Mouse (Mus musculus) lung, postnatal 0 days (tissue): ENCODE data around the gene Grm2. TPM values are rescaled to one million over a fixed set of nuclear protein-coding genes. Genes with fewer than 3 reads are reported as not detected.
A peak's percentile ranks its signal among the peaks of the same experiment; 100 is the strongest.

ENCODE experiments used
- ATAC-seq: fragments of 200-750 bp; cut with Nextera tagmentation; 2 replicates; pipeline ENCODE4 v1.8.0; 2017; ENCODE audit warnings: moderate library complexity
- DNase-seq: peaks from one replicate; pipeline ENCODE4 v3.0.0-alpha.2; 2016; ENCODE audit warnings: low spot score
- H3K27ac ChIP-seq: fragments of 300-500 bp; sonication (generic); 2 replicates; pipeline ENCODE4 v1.5.1; 2014; ENCODE audit warnings: antibody characterized with exemption, mild to moderate bottlenecking, low read length, mixed read lengths
- H3K27me3 ChIP-seq: fragments of 300-500 bp; sonication (generic); replicated peaks from 2 replicates; pipeline ENCODE4 v1.6.1; 2014; ENCODE audit warnings: low read length, mixed read lengths; ENCODE audit not compliant: insufficient read depth
- H3K36me3 ChIP-seq: fragments of 300-500 bp; sonication (generic); 2 replicates; pipeline ENCODE4 v1.6.1; 2014; ENCODE audit warnings: low read length, mixed read lengths; ENCODE audit not compliant: insufficient read depth
- H3K4me1 ChIP-seq: fragments of 300-500 bp; sonication (generic); 2 replicates; pipeline ENCODE4 v1.6.1; 2014; ENCODE audit warnings: antibody characterized with exemption, low read depth, low read length, mixed read lengths; ENCODE audit not compliant: insufficient read depth
- H3K4me2 ChIP-seq: fragments of 300-500 bp; sonication (generic); replicated peaks from 2 replicates; pipeline ENCODE4 v1.6.1; 2014; ENCODE audit warnings: low read depth, mild to moderate bottlenecking, low read length, moderate library complexity, mixed read lengths
- H3K4me3 ChIP-seq: fragments of 300-500 bp; sonication (generic); 2 replicates; pipeline ENCODE4 v1.5.1; 2014; ENCODE audit warnings: low read depth, low read length
- H3K9ac ChIP-seq: fragments of 300-500 bp; sonication (generic); replicated peaks from 2 replicates; pipeline ENCODE4 v1.6.1; 2014; ENCODE audit warnings: low read depth, mild to moderate bottlenecking
- H3K9me3 ChIP-seq: fragments of 300-500 bp; sonication (generic); 2 replicates; pipeline ENCODE4 v1.6.1; 2016; ENCODE audit warnings: low read length, mixed read lengths
- CTCF ChIP-seq: IDR thresholded peaks from 2 replicates; pipeline ENCODE4 v1.5.1; 2016; ENCODE audit warnings: antibody characterized with exemption, mild to moderate bottlenecking
- EP300 ChIP-seq: IDR thresholded peaks from 2 replicates; pipeline ENCODE4 v1.6.1; 2016; ENCODE audit warnings: antibody characterized with exemption, mild to moderate bottlenecking, control low read depth
- WGBS: fragments of 180-500 bp; shearing (Covaris S2); extraction: QIAGEN DNeasy Blood & Tissue Kit; methylation state at CpG from one replicate; pipeline ENCODE4 v1.1.7; 2014; 5-methylcytosine and 5-hydroxymethylcytosine counted together
- polyA plus RNA-seq: library from polyadenylated mRNA; unstranded; fragments of >200 nt; fragmentation: Nextera tagmentation; extraction: Ambion mirVana; gene quantifications from 2 replicates; pipeline ENCODE4 v1.2.1, GENCODE M21; 2015

Grm2 gene
- polyA plus RNA-seq = not detected in 2 replicates

DNA sequence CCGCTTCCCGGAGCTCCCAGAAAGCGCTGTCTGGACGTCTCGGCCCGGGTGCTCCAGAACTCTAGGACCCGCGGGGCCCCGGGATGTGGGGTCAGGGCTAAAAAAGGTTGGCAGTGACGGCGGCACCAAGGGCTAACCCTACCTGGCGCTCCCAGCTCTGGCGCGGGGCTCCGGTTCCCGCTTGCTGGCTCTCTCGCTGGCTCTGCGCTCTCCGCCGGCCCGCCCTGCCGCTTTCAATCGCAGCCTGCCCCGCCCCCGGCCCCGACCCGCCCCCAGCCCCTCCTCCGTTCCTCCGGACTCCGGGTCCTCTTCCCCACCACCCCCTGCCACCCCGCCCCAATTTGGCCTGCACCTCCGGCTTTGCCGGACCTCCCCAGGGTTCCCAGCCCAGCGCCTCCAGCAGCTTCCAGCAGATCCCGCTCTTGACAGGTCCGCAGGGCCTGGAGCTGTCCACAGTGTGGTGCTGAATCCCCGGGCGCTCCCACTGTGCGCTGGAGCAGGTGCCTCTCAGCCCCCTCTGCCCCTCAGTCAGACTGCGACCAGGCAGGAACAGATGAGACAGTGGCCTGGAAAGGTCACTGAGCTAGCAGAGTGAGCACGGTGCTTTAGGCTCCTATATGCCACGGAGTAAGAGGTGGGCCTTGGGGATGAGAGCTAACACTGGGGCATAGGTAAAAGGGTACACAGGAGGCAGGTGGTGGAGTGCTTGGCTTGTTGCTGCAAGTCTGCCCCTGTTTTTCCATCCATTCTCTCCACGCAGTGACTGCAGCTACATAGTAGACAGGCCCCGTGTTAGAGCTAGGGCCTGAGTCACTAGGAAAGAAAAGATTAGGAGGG lies at the start of gene Grm2:
TSS of gene Grm2 (minus strand) at position 199 of the 837 bp plus-strand sequence.
- no peaks in the 10 kb centered on the region for H3K9me3 ChIP-seq
- DNase-seq = peak; percentile 77
- TF ChIP-seq CTCF = no peak
- TF ChIP-seq EP300 = no peak

GRCm38 (mm10) chr9:106692973-106693481 lies 37.1 kb upstream of the Grm2 start:
- H3K27ac ChIP-seq = no peak overlapping the region
- H3K4me2 ChIP-seq = no peak overlapping the region
- H3K9ac ChIP-seq = no peak overlapping the region
- DNase-seq (no peak), ATAC-seq (no peak)
- TF ChIP-seq CTCF (no peak), EP300 (no peak)
- WGBS = 93% methylated on average over 11 of the region's 11 CpGs
- peaks cover 12% of the 10 kb centered on the region for H3K36me3 ChIP-seq
- no peak overlapping the region for H3K4me3 ChIP-seq
- no peaks in the 10 kb centered on the region for H3K4me1 ChIP-seq
- no peaks in the 10 kb centered on the region for H3K27me3 ChIP-seq
- H3K9me3 ChIP-seq = no peaks in the 10 kb centered on the region

More for the DNA sequence above, at the start of gene Grm2:
- peak; percentile 77 for ATAC-seq
- Histone ChIP-seq H3K27me3 (peaks cover 9% of the 10 kb centered on the region), H3K4me1 (0 out of 2 replicates have a peak, but pooled peaks cover 5% of the 10 kb centered on the region), H3K4me3 (no peak within 1 kb of the TSS; the same call in 1 of the 2 replicates), H3K4me2 (peak within 1 kb of the TSS; percentile 41), H3K27ac (no peak within 1 kb of the TSS), H3K9ac (no peak within 1 kb of the TSS), H3K36me3 (peaks cover 8% of the 10 kb centered on the region)
- 2% methylated on average over 32 of the region's 44 CpGs for WGBS

DNA sequence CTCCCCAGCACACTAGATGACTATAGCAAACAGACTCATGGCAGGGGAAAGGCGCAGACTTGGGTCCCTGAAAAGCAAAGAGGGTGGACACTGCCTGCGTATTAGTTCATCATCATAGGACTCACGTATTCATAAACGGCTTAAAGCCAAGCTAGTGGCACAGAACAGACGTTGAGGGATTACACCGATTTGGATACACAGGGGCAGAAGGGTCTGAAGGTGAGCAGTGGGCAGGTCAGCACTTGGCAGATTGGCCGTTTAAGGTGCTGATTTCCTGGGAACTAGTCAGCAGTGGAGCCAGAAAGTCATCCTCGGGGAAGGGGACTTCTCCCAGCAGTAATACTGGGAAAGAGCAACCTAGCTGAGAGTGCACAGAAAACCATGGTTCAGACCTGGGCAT lies 33.0 kb upstream of the Grm2 start:
- Histone ChIP-seq H3K36me3 (peaks cover 9% of the 10 kb centered on the region), H3K9ac (no peak overlapping the region), H3K4me2 (no peak overlapping the region), H3K9me3 (no peaks in the 10 kb centered on the region), H3K4me3 (no peak overlapping the region), H3K27ac (no peak overlapping the region), H3K4me1 (peaks cover 7% of the 10 kb centered on the region; the same call in 1 of the 2 replicates), H3K27me3 (no peaks in the 10 kb centered on the region)
- 76% methylated on average over 8 of the region's 8 CpGs for WGBS
- TF ChIP-seq EP300 (no peak), CTCF (no peak)
- DNase-seq (no peak), ATAC-seq (no peak)

- Histone ChIP-seq H3K9ac (no peak overlapping the region), H3K4me3 (no peak overlapping the region), H3K9me3 (no peaks in the 10 kb centered on the region), H3K4me1 (peaks cover 7% of the 10 kb centered on the region; the same call in 1 of the 2 replicates), H3K36me3 (no peaks in the 10 kb centered on the region), H3K27ac (no peak overlapping the region), H3K4me2 (peak overlapping the region; percentile 34), H3K27me3 (no peaks in the 10 kb centered on the region)
- TF ChIP-seq CTCF = peak; percentile 89
- TF ChIP-seq EP300 = no peak
- DNase-seq (peak; percentile 85), ATAC-seq (peak; percentile 38)
- WGBS = 18% methylated on average over 8 of the region's 8 CpGs
Observed at GRCm38 (mm10) chr9:106686983-106687650, 31.2 kb upstream of the Grm2 start.

- peak within 1 kb of the TSS; percentile 96 for H3K4me2 ChIP-seq
- WGBS = under 1% methylated on average over 46 of the region's 86 CpGs
- peaks cover 7% of the 10 kb centered on the region; the same call in 1 of the 2 replicates for H3K4me1 ChIP-seq
- no peaks in the 10 kb centered on the region for H3K27me3 ChIP-seq
- peak; percentile 90 for DNase-seq
- ATAC-seq = peak; percentile 92
- peak within 1 kb of the TSS; percentile 62 for H3K4me3 ChIP-seq
- H3K27ac ChIP-seq = peak within 1 kb of the TSS; percentile 83
- H3K9ac ChIP-seq = peak within 1 kb of the TSS; percentile 63
- H3K36me3 ChIP-seq = 0 out of 2 replicates have a peak, but pooled peaks cover 7% of the 10 kb centered on the region
- no peaks in the 10 kb centered on the region for H3K9me3 ChIP-seq
- no peak for TF ChIP-seq EP300
- no peak for TF ChIP-seq CTCF
Observed at GRCm38 (mm10) chr9:106685249-106686101, 29.6 kb upstream of the Grm2 start, which contains the start of gene Tex264. Tex264 (minus strand) TSS chr9:106685927.
